8 mouse cellular contexts compared by ENCODE assay signal in genomic region chr13:21167910-21168300, GRCm38 (mm10). TPM values are rescaled to one million over a fixed set of nuclear protein-coding genes. Genes with fewer than 3 reads are reported as not detected.
A peak's percentile ranks its signal among the peaks of the same experiment; 100 is the strongest.
DNase-seq lines count a peak whose midpoint lies in the region; ATAC-seq and TF ChIP-seq lines count a peak whose summit lies in the region.
"Had no signal": no experiment of that assay in that cellular context is flagged by ENCODE, and none has a peak within 500 bp of the region (broad histone marks: within the 10 kb centered on the region; RNA-seq: fewer than 3 reads in every experiment).

No protein-coding gene starts in this region.

- peaks cover 0 to 6% of the 10 kb centered on the region in 2 experiments; a peak in 1 of 4 replicates for H3K4me1 ChIP-seq in ES-E14 (ENCODE audit: control insufficient read depth in 2 of 2, insufficient read depth in 2 of 2, low read length in 2 of 2, poor library complexity in 1 of 2)
- H3K4me1 ChIP-seq in embryonic facial prominence, embryonic 15.5 days, result peaks cover 12% of the 10 kb centered on the region
- H3K4me1 ChIP-seq in hindbrain, postnatal 0 days (ENCODE audit: insufficient read depth, low read length), result no peaks in the 10 kb centered on the region
- H3K4me1 ChIP-seq in lung, adult 2 months (ENCODE audit: control insufficient read depth, insufficient read depth, low read length), result no peaks in the 10 kb centered on the region; the same call in 1 of the 2 replicates

- no peak for TF ChIP-seq CTCF in hindbrain, postnatal 0 days (IDR thresholded peaks at IDR 0.05; ENCODE audit: low read depth)
- no peak for TF ChIP-seq CTCF in lung, adult 2 months (IDR thresholded peaks at IDR 0.05; ENCODE audit: insufficient read depth, low read length)

- peak; percentile 80 for DNase-seq in CD4-positive helper T cell, adult 2 months (ENCODE audit: low read depth, low spot score)
- DNase-seq in ES-E14 (ENCODE audit: low read depth, low spot score), result no peak
- peak; percentile 52 for DNase-seq in hindbrain, postnatal 0 days (ENCODE audit: low spot score)
- DNase-seq in lung, adult 2 months, result no peak
- peak; percentile 77 for DNase-seq in retina, postnatal 1 day

- no peak for TF ChIP-seq POLR2A in lung, adult 2 months (IDR thresholded peaks at IDR 0.05; ENCODE audit: borderline replicate concordance, extremely low read depth, low read depth, low read length)

- H3K4me3 ChIP-seq in ES-E14 (ENCODE audit: insufficient read depth in 1 of 2, low read depth in 1 of 2, low read length in 2 of 2, poor library complexity in 1 of 2, severe bottlenecking in 1 of 2), result peak overlapping the region; percentile 72 to 76
- peak overlapping the region; percentile 58 for H3K4me3 ChIP-seq in embryonic facial prominence, embryonic 15.5 days (replicated peaks)
- H3K4me3 ChIP-seq in hindbrain, postnatal 0 days (ENCODE audit: low read length), result peak overlapping the region; percentile 64
- peak overlapping the region; percentile 71 for H3K4me3 ChIP-seq in lung, adult 2 months (replicated peaks; ENCODE audit: extremely low read depth, low read depth, low read length)

- no peak overlapping the region for H3K9ac ChIP-seq in ES-E14 (ENCODE audit: insufficient read depth, low read depth, low read length, poor library complexity, severe bottlenecking)
- H3K9ac ChIP-seq in embryonic facial prominence, embryonic 15.5 days, result no peak overlapping the region
- H3K9ac ChIP-seq in hindbrain, postnatal 0 days (replicated peaks; ENCODE audit: low read length), result no peak overlapping the region; the same call in 1 of the 2 replicates

- no peaks in the 10 kb centered on the region for H3K36me3 ChIP-seq in ES-E14 (ENCODE audit: control insufficient read depth, insufficient read depth, low read length, poor library complexity, severe bottlenecking)
- no peaks in the 10 kb centered on the region for H3K36me3 ChIP-seq in embryonic facial prominence, embryonic 15.5 days
- H3K36me3 ChIP-seq in hindbrain, postnatal 0 days (ENCODE audit: insufficient read depth, low read length), result no peaks in the 10 kb centered on the region

- no peaks in the 10 kb centered on the region for H3K27me3 ChIP-seq in embryonic facial prominence, embryonic 15.5 days
- no peaks in the 10 kb centered on the region for H3K27me3 ChIP-seq in hindbrain, postnatal 0 days (ENCODE audit: insufficient read depth, low read length)

- H3K9me3 ChIP-seq in ES-E14 (ENCODE audit: control insufficient read depth, insufficient read depth, low read depth, low read length), result no peaks in the 10 kb centered on the region
- H3K9me3 ChIP-seq in embryonic facial prominence, embryonic 15.5 days (replicated peaks), result no peaks in the 10 kb centered on the region
- H3K9me3 ChIP-seq in hindbrain, postnatal 0 days (ENCODE audit: low read length), result no peaks in the 10 kb centered on the region

- no peak for ATAC-seq in embryonic facial prominence, embryonic 15.5 days (ENCODE audit: insufficient number of reproducible peaks, low FRiP score, low TSS enrichment, low read depth)
- ATAC-seq in hindbrain, postnatal 0 days, result peak; percentile 22; the same call in 1 of the 2 replicates
- no peak for ATAC-seq in megakaryocyte-erythroid progenitor cell, adult 5-6 weeks (replicated peaks; ENCODE audit: low FRiP score, low TSS enrichment, poor library complexity, severe bottlenecking)

- no peak overlapping the region for H3K27ac ChIP-seq in ES-E14 (ENCODE audit: insufficient read depth, low read depth, low read length, poor library complexity, severe bottlenecking)
- H3K27ac ChIP-seq in embryonic facial prominence, embryonic 15.5 days (replicated peaks), result peak overlapping the region; percentile 75
- no peak overlapping the region for H3K27ac ChIP-seq in hindbrain, postnatal 0 days

- WGBS in embryonic facial prominence, embryonic 15.5 days, result under 1% methylated on average over 8 of the region's 8 CpGs
- WGBS in hindbrain, postnatal 0 days, result under 1% methylated on average over 8 of the region's 8 CpGs
- 2% methylated on average over 8 of the region's 8 CpGs for WGBS in lung, adult 2 months

- peak overlapping the region; percentile 87 for H3K4me2 ChIP-seq in embryonic facial prominence, embryonic 15.5 days (replicated peaks)
- H3K4me2 ChIP-seq in hindbrain, postnatal 0 days (ENCODE audit: low read depth, low read length), result peak overlapping the region; percentile 86

- in situ Hi-C loops in ES-E14 (cut with MboI; ENCODE audit: low sequenced_read_pairs in 2 of 2, unreplicated experiment in 2 of 2), result loop anchor here in 1 of 2 experiments (10.0 to 25.0 kb wide), 3 partner anchors 67 to 757 kb away; partner anchors contain the start of genes Hist1h2ai, Hist1h2bl, Hist1h2bm and Hist1h3h

TF ChIP-seq in ES-E14, 5 proteins besides CTCF, POLR2A, EP300 and RAD21:
- TF ChIP-seq HCFC1 (IDR thresholded peaks at IDR 0.05; ENCODE audit: borderline replicate concordance, insufficient read depth, low read length), result no peak
- TF ChIP-seq CHD2 (IDR thresholded peaks at IDR 0.05; ENCODE audit: low read depth, low read length), result no peak
- TF ChIP-seq MAFK (IDR thresholded peaks at IDR 0.05; ENCODE audit: insufficient read depth, low read depth, low read length), result peak; percentile 92
- TF ChIP-seq ZNF384 (IDR thresholded peaks at IDR 0.05; ENCODE audit: low read depth, low read length), result peak; percentile 96
- TF ChIP-seq ZC3H11A (IDR thresholded peaks at IDR 0.05; ENCODE audit: borderline replicate concordance, low read depth, low read length), result no peak

RNA-seq across cellular contexts. Expression of gene Trim27, which starts 11.3 kb away (rescaled TPM):
- total RNA-seq in ES-E14 (2012; rRNA removed), result 115 and 128 TPM in 2 replicates
- 122 and 125 TPM in 2 replicates for polyA plus RNA-seq in embryonic facial prominence, embryonic 15.5 days (2015; fragmentation: Nextera tagmentation; extraction: Ambion mirVana)
- total RNA-seq in hindbrain, postnatal 0 days (2014; rRNA removed), result 84.9 and 107 TPM in 2 replicates
- polyA plus RNA-seq in hindbrain, postnatal 0 days (2015; fragmentation: Nextera tagmentation; extraction: Ambion mirVana), result 68.3 and 69.1 TPM in 2 replicates
- polyA plus RNA-seq in lung, adult 2 months (2012; rRNA removed), result 34.8 and 53.5 TPM in 2 replicates
- 97.9 and 102 TPM in 2 replicates for total RNA-seq in megakaryocyte-erythroid progenitor cell, adult 5-6 weeks (2014; fragmentation: Nextera tagmentation)
- 159 and 225 TPM in 2 replicates for total RNA-seq in megakaryocyte-erythroid progenitor cell, adult 5-6 weeks (2017)

RNA-seq across cellular contexts. Expression of gene Olfr1368, which starts 22.2 kb away (rescaled TPM):
- total RNA-seq in ES-E14 (2012; rRNA removed), result not detected in 2 replicates
- not detected in 2 replicates for polyA plus RNA-seq in embryonic facial prominence, embryonic 15.5 days (2015; fragmentation: Nextera tagmentation; extraction: Ambion mirVana)
- not detected in 2 replicates for total RNA-seq in hindbrain, postnatal 0 days (2014; rRNA removed)
- not detected in 2 replicates for polyA plus RNA-seq in hindbrain, postnatal 0 days (2015; fragmentation: Nextera tagmentation; extraction: Ambion mirVana)
- polyA plus RNA-seq in lung, adult 2 months (2012; rRNA removed), result not detected in 2 replicates
- total RNA-seq in megakaryocyte-erythroid progenitor cell, adult 5-6 weeks (2014; fragmentation: Nextera tagmentation), result not detected in 2 replicates
- not detected in 2 replicates for total RNA-seq in megakaryocyte-erythroid progenitor cell, adult 5-6 weeks (2017)
- total RNA-seq: layer of hippocampus, adult 18-20 months had no signal

RNA-seq across cellular contexts. Expression of gene Olfr263, which starts 38.5 kb away (rescaled TPM):
- not detected in 2 replicates for total RNA-seq in ES-E14 (2012; rRNA removed)
- not detected in 2 replicates for polyA plus RNA-seq in embryonic facial prominence, embryonic 15.5 days (2015; fragmentation: Nextera tagmentation; extraction: Ambion mirVana)
- total RNA-seq in hindbrain, postnatal 0 days (2014; rRNA removed), result not detected in 2 replicates
- polyA plus RNA-seq in hindbrain, postnatal 0 days (2015; fragmentation: Nextera tagmentation; extraction: Ambion mirVana), result not detected in 2 replicates
- not detected in 2 replicates for polyA plus RNA-seq in lung, adult 2 months (2012; rRNA removed)
- total RNA-seq in megakaryocyte-erythroid progenitor cell, adult 5-6 weeks (2014; fragmentation: Nextera tagmentation), result not detected in 2 replicates
- not detected in 2 replicates for total RNA-seq in megakaryocyte-erythroid progenitor cell, adult 5-6 weeks (2017)
- total RNA-seq: layer of hippocampus, adult 18-20 months had no signal

RNA-seq across cellular contexts. Expression of gene Olfr1369-ps1, which starts 56.6 kb away (rescaled TPM):
- total RNA-seq in ES-E14 (2012; rRNA removed), result 0.11 and 0.22 TPM in 2 replicates
- polyA plus RNA-seq in embryonic facial prominence, embryonic 15.5 days (2015; fragmentation: Nextera tagmentation; extraction: Ambion mirVana), result 0.04 TPM in 1 of 2 replicates, not detected in the other
- total RNA-seq in hindbrain, postnatal 0 days (2014; rRNA removed), result not detected in 2 replicates
- 0.06 TPM in 1 of 2 replicates, not detected in the other for polyA plus RNA-seq in hindbrain, postnatal 0 days (2015; fragmentation: Nextera tagmentation; extraction: Ambion mirVana)
- not detected in 2 replicates for polyA plus RNA-seq in lung, adult 2 months (2012; rRNA removed)
- not detected in 2 replicates for total RNA-seq in megakaryocyte-erythroid progenitor cell, adult 5-6 weeks (2014; fragmentation: Nextera tagmentation)
- not detected in 2 replicates for total RNA-seq in megakaryocyte-erythroid progenitor cell, adult 5-6 weeks (2017)
- total RNA-seq: layer of hippocampus, adult 18-20 months had no signal

Comparison
In these comparisons a context has a peak if more than half of its experiments do, and no peak if none do; other contexts are left out.
1. DNase-seq: peak in CD4-positive helper T cell, adult 2 months (single experiment), hindbrain, postnatal 0 days (single experiment) and retina, postnatal 1 day (single experiment); none in ES-E14 (single experiment) and lung, adult 2 months (single experiment).
2. Peak in every context shown above with its lines, with median percentiles within 50 percentile points of each other: H3K4me3 ChIP-seq.